Mouse (Mus musculus) cerebellum, adult (tissue): ENCODE data around the gene Ccdc81.

ENCODE experiments used
- ATAC-seq: cut with Nextera tagmentation; 2 replicates; pipeline ENCODE4 v1.9.2; 2017; ENCODE audit warnings: mild to moderate bottlenecking, moderate library complexity, mixed read lengths; ENCODE audit not compliant: insufficient number of reproducible peaks, low FRiP score, low TSS enrichment

The Ccdc81 gene

DNA sequence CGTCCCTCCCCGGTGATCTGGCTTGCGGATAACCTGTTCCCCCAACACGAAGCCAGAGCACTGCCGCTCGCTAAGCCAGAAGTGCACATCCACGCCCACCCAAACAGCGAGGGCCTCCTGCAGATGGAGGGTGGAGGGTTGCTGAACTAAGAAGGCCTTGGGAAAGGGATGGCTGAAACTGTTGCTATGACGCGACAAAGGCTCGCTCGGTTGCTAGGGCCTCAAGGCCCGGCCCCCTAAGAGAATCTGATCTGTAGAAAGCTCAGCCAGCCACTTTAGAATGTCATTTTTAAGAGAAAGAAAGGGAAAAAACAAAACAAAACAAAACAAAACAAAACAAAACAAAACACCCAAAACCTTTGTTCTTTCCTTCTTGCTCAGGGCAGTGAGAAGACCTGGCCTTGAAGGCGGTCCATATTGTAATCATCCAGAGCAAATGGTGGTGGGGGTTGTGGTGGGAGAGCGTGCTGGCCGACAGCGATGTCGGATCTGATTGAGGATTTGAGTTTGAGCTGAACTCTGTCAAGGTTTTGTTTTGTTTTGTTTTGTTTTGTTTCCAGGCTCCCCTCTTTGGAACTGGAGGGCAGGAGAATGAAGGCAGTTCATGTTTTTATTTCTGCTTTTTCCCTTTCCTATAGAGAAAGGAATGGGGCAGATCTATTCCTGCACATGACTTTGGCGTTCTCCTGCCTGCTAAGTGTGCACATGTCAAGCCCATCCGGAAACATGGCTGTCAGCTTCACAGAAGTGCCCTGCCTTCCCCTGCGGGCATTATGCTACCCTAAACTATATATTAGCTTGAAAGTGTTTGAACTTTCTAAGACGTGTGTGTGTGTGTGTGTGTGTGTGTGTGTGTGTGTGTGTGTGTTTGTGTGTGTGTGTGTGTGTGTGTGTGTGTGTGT lies at the start of gene Ccdc81:
Gene Ccdc81 (minus strand): TSS at position 188 of the 902 bp plus-strand sequence.
- no peak for ATAC-seq

DNA sequence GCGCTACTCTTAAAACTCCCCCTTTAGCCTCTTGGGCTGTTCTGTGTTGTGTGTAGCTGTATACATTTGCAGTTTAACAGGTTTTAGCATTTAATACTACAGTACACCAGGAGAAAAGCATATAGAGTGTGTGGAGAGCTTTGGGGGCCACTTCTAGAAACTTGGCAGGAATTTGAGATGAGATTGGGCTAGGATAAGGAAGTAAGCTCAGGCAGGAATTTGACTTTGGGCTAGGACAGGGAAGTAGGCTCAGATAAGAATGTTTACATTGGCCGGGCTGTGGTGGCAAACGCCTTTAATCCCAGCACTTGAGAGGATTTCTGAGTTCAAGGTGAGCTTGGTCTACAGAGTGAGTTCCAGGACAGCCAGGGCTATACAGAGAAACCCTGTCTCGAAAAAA lies 46.0 kb upstream of the Ccdc81 start:
- ATAC-seq: no peak

DNA sequence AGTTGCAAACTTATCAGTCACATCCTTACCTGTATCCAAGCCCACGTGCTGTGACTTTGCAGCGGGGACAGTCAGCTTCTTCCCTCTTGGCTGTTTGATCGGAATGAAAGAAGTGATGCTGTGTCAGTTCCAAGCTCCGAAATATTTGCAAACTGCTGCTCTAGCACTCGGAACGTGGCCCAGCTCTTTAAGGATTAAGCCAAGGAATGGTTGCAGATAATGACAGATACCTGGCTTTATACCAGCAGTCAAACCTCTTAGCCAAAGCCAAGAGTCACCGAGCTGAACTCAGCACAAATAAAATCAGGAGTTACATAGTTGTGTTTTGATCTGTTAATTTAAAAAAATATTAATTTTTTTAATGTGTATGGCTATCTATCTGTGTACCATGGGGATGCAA lies 44.6 kb upstream of the Ccdc81 start:
- no peak for ATAC-seq

DNA sequence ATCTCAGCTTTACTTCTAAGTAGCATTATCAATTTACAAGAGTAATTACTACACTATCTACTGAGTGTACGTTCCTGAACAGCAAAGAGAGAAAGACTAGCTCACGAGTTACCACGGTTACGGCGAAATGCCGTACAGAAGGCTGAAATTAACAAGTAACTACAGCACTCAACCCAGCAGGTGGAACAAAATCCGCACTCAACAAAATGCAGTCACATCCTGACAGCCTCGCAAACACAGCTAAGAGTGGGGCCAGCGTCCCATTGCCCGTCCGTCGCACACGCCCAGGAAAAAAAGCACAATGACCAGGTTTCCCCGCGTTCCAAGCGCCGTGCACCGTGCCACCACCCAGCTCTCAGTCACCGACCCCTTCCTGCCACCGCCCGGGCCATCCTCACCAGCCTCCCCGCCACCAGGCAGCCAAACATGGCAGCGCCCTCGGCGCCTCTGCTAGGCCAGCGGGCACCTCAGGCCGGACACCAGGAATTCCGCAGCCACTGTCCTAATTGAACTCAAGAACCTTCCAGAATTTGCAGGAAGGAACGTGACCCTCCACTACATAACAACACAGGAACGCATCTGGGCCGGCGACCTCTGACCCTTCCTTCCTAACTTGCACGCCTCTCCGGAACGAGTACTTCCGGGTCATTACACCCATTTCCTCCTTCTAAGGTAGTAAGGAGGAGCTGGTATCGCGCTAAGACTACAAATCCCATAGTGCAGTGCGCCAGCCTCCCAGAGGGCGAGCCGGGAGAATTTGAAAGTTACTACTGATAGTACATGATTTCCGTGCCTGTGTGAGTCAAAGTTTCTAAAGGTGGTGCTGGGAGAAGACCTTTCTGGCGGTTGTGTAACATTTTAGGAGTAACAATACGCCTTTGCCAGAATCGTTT lies 37.4 kb upstream of the Ccdc81 start, which contains the start of gene Hikeshi:
Gene Hikeshi (minus strand): TSS at position 634 of the 893 bp plus-strand sequence.
- peak; percentile 100 for ATAC-seq

- ATAC-seq: no peak
Measured at GRCm38 (mm10) chr7:89939497-89940353, 36.3 kb upstream of the Ccdc81 start.

DNA sequence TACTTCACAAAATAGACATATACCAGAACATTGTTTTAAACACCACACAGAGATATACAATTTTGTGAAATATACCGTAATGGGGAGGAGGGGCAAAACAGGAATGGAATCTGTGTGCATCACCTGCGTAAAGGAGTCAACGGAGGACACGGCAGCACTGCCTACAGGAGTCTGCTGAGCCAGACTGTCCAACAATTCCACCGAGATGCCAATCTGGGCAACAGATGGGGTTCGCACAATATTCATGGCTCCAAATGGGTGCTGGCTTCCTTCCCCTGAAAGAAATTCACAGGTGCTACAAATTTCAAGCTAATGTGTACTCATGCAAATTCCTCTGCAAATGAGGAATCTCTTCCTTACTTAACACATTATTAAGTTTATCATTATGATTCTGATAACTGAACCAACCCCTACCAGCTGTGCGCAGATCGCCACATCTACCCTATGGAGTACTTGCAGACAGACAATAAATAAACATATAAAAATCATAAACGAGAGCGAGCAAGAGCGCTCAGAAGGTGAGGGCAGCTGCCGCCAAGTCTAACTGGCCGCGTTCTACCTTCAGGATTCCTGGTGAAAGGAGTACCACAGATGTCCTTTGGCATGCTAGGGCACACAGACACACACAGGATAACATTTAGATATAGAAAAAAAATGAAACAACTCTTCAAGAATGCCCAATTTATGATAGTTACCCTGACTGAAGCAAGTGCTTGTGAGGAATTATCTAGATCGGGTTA lies 20.2 kb upstream of the Ccdc81 start:
- ATAC-seq: peak; percentile 99

GRCm38 (mm10) chr7:89917776-89918175 lies 14.3 kb upstream of the Ccdc81 start:
- no peak for ATAC-seq

DNA sequence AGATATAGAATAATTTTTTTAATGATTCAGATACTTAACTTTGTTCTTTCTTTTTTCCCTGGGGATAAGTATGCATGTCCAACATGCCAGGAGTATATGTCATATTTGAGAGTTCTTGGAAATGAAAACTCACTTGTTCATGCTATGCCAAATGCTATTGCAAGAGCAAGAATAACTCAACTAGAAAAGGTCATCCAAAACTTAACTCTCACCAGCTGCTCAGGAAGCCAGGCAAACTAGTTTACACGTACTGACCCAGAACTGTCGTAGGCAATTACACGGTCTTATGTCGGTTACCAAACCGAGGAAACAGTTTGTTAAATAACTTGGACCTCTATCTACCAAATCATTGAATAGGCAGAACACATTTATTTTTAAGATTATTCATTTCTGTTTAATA lies 13.3 kb upstream of the Ccdc81 start:
- ATAC-seq: no peak

GRCm38 (mm10) chr7:89913432-89914158 lies 10.2 kb upstream of the Ccdc81 start:
- ATAC-seq: no peak

DNA sequence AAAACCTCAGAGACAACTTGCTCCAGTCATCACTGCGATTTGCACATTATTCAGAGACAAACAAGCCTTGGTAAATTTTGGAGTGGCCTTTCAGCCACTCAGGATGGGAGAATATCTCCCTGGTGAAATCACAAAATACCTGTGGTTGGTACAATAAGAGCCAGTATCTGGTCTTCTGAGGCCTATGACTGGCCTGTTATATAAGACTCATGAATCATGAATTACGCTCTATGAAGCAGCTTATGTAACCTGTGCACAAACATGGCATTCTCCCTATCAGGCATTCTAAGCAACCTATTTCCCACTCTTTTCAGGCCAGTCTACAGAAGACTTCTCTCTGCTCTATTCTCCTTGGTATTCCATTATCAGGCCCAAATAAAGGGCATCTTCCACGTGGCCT lies 8.9 kb upstream of the Ccdc81 start:
- no peak for ATAC-seq

GRCm38 (mm10) chr7:89909711-89910110 lies 6.3 kb upstream of the Ccdc81 start:
- no peak for ATAC-seq

- ATAC-seq: no peak
Measured at GRCm38 (mm10) chr7:89908899-89909621, 5.6 kb upstream of the Ccdc81 start.

DNA sequence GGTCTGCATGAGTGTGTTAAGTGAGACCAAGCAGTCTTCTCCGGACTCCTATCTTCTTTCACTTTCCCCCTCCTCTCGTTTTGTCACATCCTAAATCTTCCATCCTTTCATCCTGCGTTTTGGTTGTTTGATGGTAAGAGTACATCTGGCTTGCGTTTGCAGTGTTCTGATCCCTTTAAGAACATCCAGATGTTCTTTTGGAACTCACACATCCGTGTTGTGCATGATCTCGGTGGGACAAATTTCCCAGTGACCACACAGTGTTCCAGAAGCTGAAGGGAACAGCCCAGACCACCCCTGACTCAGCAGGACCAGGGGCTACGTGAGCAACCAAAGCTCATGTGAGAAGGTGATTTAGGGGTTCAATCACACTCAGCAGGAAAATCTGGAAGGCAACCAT lies 5.0 kb upstream of the Ccdc81 start:
- ATAC-seq: no peak

DNA sequence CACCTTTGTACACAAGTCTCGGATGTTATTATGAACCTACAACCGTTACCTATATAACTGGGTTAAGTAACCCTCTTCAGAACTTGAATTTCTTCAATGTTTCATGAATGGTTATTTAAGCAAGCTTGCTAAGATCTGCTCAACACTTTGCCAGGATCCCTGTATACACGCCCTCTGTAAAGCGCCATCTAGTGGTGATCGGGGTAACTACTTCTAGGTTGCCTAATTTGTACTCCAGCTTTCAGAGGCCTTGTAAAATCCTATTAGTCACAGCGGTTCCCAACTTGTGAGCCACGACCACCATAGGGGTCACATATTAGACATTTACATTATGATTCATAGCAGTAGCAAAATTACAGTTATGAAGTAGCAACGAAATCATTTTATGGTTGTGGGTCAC lies 4.5 kb upstream of the Ccdc81 start:
- peak; percentile 78 for ATAC-seq

DNA sequence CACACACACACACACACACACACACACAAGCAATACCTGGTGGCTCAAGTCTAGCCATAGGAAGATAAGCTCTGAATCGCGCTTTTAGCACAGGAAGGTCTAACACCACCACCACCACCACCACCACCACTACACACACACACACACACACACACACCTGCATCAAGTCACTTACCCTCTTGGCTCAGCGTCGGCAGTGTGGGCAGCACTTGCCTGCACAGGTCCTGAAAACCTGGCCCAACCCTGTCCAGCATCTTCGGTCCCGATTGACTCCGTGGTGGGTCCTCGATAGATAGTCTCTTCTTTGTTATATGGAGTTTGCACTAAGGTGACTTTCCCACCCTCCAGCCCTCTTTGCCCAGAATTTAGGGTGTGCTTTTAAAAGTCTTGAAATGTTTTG lies 422 bp downstream of the Ccdc81 start:
- no peak for ATAC-seq

GRCm38 (mm10) chr7:89891856-89892255 lies 11.6 kb downstream of the Ccdc81 start:
- no peak for ATAC-seq

DNA sequence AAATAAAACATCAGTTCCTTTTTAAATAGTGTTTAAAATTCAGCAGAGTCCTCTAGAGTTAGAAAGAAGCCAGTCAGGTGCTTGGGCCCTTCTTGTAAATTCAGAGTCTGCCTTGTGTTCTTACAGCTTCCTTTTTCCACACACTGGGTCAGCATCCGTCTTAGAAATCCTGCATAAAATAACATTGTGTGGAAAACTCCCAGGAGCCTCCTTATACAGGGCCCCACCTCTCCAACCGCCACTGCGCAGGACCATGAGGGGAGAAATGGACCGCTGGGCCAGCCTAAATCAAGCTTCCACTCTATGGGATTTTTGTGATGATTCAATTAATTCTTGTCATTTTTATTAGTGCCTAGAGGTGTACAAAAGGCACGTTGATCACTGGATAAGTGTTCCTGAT lies 12.0 kb downstream of the Ccdc81 start:
- no peak for ATAC-seq

GRCm38 (mm10) chr7:89884551-89884950 lies 18.9 kb downstream of the Ccdc81 start:
- no peak for ATAC-seq
